Mouse (Mus musculus) thymus, postnatal 14 days (tissue): ENCODE data around the gene Satb2.

Experiments
- DNase-seq: peaks from one replicate; pipeline ENCODE4 v3.0.0; 2021

Satb2 gene

DNA sequence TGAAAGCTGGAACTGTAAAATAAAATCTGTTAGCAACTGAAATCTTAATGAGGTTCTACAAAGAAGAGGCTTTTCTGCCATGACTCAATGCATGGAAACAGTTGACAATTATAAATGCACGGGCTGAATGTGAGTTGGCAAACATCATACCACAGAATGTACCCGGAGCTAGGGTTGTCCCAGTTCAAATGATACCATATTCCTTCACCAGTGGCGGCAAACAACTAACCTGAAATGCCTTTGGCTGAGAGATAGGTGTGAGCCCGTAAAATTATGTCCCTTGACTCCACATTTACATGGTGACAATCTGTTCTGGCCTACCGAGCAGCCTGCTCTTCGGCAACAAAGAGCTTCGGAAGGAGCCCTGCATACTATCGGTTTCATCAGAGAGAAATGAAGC is 58.0 kb downstream of the Satb2 start:
- DNase-seq = no peak

DNA sequence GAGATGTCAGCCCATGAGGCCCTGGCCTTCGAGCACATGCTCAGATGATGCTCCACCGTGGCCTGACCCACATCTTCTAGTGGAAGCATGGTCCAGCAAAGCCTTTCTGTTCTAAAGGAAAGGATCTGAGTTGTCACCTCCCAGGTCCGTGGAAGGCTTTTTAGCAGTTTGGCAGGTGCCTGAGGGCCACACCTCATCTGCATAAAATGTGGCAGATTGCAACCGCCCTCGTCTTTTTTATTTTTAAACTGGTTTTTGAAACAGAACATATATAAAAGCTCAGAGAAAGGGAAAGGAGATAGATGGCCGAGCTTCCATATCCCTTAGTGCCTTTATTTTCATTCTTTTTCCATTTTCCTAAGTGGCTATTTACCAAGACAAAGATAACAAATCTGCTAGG is 64.2 kb downstream of the Satb2 start:
- DNase-seq = no peak

DNA sequence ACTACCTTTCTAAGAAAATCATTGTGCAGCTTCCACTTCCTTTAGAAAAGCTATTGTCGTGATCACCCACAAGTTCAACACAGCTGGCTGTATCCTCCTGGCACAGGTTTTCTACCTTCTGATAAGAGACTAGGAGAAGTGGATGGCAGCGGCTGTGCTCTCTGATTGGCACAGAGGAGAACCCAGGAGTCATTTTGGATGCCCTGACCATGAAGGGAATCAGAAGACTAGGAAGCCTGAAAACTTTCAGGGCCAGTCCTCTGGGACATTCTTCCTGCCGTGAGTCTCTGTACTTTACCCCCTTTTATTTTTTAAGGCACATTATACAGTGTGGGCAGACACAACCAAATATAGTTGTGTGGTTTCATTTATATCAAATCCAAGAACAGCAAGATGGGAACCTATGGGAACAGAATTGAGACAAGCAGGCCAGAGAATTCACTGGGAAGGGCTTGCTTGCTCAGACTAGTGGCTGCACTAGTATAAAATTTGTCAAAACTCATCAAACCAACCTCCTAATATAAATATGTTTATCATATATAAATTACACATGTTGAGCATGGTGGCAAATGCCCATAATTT is 77.7 kb downstream of the Satb2 start:
- no peak for DNase-seq

DNA sequence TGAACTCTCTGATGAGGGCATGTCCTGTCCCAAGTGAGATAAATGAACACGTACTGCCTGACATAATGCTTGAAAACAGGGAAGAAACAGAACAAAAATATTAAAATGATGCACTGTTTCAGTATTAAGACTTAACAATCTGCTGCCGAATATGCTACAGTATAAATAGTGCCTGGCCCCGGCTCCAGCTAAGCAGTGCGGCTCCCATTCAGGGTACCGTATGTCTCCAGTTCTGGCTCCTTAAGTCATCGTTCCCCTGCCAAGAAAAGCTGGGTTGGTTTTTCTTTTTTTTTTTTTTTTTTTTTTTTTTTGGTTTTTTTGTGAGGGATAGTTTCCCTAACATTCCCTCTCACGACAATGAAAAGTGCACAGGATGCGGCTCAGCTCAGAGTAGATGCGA is 78.3 kb downstream of the Satb2 start:
- no peak for DNase-seq

DNA sequence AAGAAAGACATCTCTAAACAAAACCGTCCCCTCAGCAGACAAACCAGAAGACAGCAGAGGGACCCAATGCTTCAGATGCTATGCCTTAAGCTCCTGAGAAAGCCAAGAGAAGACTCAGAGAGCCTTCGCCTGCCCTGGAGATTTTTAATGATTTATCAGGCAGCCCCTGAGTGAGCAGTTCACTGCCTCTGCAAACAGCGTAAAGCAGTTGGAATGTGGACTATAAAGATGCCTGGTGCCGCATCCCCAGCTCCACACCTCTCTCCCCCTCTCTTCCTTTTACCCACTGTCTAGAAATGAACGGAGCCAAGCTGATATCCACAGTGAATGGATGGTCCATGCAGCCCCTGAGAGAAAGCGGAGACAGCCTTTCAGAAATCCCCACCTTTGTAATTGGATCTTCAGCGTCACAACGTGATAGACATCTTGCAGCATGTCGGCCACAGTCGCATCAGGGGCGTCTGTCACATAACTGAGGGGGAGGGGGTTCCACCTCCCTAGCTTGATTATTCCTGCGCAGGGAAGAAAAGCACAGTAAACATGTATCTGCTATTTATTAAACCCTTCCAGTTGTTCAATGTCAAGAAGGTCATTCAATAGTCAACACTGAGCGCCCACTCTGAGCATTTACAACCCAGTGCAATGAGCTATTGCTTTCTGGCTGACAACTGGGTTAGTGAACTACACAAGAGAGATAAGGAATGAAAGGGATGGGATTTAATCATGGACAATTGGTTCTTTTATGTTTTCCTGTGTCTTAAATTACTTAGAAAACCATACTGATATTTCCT is 79.6 kb downstream of the Satb2 start:
- no peak for DNase-seq

DNA sequence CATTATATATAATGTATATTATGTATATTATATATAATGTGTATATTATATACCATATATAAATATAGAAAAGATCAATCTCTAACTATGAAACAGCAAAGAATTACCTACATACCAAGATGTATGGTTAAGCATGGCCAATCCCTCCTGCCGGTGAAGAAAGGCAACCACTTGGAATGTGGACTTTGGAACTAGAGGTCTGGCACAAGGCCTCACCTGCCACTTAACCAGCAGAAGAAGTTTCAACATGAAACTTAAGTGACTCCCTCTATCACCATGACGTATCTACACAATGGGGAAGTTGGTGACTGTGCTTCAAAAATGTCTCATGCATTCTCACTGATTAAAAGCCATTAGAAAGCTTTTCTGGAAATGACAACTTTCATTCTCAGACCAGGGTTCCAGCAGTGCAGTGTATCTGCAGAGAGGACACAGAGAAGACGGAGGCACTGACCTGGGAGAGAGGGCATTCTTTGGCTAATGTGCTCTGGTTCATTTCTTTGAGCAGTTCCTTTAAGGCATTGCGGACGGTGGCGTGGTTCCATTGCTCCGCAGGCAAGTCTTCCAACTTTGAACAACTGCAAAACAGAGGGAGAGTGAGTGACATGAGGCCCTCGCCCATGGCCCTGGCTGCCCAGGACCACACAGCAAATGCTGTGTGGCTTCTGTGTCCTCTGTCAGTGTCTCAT is 80.8 kb downstream of the Satb2 start:
- DNase-seq = no peak

DNA sequence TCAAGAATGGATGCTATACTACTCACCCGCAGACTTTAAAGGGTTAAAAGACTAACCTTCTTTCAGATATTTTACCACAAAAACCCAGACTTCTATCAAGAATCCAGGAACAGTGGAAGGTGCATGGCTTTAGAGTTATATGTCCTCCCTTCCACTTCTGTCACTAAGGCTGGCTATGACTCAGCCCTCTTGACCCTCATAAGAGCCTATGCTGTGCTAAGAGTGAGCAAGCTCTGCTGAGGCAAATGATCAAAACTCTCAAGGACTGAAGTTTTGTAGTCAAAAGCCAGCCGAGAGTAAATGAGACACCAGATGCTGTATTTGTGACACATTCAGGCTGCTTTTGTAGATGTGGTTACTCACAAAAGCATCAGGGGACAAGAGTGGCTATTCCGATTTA is 81.8 kb downstream of the Satb2 start:
- DNase-seq = no peak

DNA sequence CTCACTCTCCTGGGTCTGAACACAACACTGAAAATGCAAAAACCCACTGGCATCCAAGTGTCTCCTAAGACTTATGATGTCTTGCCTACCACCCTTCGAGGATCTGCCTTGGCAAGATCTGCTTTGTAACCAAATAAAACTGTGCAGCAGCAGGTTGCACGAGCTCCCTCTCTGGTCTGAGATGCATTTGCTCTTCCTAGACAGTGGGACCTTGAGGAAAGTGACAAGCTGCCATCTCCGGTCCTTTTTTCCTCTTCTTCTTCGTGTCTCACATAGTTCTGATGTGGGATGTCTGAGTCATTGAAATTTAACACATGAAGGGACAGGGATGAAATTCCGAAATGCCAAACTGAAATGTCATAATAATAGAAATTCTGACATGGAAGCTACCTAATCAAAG is 85.7 kb downstream of the Satb2 start:
- no peak for DNase-seq

DNA sequence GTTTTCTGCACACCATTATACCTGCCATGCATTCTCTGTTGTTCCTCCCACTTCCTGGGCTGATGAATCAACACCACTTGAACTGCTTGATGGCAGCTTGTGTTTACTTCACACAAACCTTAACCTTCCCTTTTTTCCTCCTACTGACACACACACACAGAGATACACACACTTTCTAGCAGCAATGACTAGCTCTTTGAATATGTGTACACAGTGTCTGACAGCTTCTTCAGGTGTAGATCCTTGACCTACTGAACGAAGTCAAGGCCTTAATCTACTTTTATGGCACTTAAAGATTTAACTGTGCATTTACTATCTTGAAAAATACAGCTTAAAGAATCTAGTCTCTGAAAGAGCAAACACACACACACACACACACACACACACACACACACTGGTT is 89.5 kb downstream of the Satb2 start:
- DNase-seq = no peak

DNA sequence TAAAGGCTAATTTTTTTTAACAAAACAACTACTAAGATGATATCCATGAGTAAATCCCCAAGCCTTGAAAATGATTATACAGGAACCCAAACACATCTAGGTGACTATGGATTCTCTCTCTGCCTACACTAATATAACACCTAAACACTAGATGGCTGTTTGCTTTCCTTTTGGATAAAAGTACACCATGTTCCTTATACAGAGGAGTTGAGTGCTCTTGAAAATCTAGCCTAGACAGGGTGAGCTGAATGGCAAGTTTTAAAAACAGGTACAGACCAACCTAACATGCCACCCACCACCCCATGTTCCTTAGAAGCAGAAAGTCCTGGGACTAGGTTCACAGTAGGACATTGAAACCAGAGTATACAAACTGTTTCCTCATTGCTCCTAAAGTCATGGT is 90.9 kb downstream of the Satb2 start:
- DNase-seq = no peak

DNA sequence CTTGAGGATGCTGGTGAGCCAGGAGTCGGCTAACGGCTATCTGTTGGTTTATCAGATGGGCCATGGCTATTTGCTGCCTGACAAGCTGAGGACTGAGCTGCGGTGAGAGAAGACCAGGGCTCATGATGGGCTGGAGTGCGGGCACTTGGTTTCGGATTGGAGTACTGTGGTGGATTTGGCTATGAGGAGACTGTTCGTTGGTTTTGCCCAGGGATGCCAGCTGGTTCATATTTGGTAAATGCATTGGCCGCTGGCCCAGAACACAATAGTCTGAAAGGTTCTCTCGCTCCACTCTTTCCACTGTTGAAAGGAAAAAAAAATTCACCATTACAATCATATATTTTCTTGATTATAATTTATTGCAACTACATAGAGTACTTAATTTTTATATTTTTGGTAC is 107.0 kb downstream of the Satb2 start:
- no peak for DNase-seq

DNA sequence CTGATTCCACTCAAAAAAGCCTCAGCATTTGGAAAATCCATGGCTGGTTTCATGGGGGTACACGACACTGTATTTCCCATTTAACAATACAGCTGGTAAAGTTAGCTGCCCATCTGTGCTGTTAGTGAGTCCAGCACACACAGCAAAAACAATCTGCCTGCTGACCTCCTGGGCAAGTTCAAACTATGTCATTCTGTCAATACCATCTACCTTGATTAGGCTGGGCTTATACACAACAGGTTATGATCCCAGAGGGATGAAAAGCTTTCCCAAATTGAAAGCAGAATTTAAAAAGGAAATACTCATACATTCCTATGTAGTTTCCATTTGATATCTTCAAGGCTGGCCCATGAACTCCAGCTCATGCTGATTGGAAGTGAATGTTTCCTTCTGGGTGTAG is 113.2 kb downstream of the Satb2 start:
- DNase-seq = no peak

DNA sequence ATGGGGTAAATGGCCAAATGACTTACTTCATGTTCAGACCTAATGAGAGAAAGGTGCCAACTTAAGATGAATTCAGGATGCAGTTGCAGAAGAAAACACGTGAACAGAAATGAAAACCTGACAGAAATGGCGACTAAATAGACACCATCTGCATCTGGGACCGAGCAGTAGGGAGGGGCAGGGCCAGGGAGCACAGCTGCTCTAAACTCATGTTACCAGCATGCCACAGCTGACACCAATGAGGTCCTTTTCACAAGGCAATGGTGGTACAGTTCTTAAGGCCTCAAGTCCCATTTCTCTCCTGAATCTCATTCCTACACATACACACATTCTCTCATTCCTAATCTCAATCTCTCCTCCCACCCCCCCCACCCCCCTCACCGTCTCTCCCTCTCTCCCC is 115.7 kb downstream of the Satb2 start:
- DNase-seq = no peak

DNA sequence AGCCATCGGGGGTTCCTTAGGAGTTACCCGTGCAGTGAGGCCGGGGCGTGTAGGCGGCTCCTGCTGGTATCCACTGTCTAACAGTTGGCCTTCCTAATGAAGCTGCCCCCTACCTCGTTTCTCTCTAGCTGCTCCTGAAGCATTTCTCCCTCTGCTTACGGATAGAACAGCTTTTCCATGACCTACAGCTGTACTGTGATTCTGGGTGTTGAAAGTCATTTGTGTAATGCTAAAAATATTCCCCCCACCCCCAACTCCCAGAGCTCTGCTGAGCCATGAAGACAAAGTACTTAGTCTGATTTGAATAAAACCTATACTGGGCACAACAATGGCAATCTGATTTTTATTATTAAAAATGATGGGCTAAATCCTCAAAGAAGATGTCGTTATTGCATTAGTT is 121.2 kb downstream of the Satb2 start:
- DNase-seq = no peak

DNA sequence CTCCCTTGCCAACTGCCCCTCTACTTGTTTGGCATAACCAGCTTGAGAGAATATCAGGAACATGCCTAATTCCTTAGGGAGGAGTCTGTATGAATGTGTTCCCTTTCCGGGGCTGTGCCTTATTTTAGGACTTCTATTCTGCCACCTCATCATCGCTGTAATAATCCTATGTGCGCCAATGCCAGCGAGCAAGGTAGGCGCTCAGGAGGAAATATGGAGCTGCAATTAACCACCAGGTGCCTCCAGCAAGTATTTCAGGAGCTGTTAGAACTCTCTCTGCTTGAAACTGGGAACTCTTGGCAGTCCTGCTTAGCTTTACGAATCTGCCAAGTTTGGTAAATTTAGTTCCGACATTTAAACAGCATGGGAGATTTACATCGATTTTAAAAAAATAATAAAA is 128.0 kb downstream of the Satb2 start:
- no peak for DNase-seq

DNA sequence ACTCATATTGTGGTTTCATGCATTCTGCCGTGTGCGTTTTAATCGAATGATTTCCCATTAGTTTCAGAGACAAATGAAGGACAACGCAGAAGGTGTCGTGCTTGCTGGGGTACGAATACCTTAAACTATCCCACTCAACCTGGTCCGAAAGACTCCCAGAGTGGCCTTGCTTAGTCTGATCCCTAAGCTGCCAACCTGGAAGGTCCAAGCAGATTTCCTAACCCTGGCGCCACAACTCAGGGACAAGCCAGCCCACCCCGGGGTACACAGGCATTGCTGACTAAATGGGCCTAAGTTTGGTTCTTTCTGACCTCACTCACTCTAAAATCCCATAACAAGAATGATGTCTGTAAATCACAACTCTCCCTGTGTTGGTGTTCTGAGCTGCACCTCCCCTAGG is 132.1 kb downstream of the Satb2 start:
- DNase-seq = no peak

DNA sequence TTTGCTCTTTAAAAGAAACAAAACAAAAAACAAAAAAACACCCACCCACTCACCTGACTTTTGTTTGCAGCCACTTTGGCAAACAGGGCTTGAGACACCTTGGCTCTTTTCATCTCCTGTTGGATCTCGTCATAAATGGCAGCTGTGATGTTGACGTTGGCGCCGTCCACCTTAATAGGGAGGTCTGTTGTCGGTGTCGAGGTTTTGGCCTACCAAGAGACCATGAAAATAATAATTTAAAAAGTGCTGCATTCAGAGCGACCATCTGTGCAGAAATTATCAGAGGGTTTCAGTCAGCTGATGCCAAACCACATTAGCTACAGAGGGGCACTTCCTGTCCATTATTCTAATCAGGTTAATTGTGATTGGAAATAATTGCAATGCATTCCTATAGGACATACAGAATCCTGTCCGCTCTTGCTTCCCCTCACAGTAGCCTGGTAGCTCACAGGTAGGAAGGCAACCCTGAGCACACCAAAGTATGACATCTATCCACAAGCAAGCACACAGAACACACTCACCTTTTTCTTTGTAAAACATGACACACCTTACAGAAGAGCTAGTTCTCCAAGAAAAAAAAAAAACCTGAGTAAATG is 132.8 kb downstream of the Satb2 start:
- no peak for DNase-seq

DNA sequence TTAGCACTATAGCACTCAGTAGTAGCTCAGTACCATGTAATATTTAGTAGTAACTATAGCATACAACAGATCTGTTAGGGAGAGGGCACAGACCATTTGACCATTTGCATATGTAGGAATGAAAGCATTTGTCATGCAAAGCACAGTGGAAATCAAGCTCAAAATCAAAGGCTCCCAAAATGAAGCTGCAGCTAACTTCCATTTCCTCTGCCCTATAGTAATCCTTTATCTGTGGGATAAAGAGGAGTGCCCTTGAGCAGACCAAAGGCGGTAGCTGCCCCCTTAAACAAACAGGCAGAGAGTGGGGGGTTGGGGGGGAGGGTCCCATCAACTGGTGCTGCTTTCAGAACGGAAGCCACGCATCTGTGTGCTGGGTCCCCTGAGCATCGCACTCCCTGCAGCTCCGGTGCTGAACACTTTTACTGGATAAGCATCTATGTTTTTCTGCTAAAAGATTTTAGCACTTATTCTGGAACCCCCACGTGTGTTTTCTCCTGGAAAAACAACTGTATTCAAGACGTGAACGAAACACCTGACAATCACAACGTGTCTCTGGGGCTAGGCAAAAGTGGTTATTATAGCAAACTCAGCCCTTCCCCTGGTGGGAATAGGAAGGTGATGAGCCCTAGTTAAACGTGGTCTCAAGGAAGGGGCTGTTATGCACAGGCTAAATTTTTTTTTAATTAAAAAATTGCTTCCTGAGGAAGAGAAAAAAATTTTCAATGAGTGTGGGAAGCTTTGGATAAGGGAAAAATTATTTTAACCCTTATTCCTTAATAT is 133.7 kb downstream of the Satb2 start:
- DNase-seq = no peak

DNA sequence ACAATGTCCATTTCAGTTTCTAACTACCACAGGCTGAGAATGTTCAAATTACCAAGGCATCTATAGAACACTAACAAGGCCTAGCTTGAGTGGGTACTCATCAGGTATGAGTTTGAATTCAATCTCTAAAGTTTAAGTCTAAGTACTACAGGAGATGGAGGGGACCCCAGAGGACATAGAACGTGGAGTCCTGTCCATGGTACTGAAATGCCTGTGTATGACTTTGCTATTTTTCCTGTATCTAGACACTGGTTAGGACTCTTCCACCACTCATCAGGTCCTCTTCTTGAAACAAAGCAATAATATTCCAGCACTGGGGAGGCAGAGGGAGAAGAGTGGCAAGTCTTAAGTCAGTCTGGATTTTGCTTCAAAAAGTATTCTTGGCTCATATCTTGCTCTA is 139.5 kb downstream of the Satb2 start:
- DNase-seq = no peak

DNA sequence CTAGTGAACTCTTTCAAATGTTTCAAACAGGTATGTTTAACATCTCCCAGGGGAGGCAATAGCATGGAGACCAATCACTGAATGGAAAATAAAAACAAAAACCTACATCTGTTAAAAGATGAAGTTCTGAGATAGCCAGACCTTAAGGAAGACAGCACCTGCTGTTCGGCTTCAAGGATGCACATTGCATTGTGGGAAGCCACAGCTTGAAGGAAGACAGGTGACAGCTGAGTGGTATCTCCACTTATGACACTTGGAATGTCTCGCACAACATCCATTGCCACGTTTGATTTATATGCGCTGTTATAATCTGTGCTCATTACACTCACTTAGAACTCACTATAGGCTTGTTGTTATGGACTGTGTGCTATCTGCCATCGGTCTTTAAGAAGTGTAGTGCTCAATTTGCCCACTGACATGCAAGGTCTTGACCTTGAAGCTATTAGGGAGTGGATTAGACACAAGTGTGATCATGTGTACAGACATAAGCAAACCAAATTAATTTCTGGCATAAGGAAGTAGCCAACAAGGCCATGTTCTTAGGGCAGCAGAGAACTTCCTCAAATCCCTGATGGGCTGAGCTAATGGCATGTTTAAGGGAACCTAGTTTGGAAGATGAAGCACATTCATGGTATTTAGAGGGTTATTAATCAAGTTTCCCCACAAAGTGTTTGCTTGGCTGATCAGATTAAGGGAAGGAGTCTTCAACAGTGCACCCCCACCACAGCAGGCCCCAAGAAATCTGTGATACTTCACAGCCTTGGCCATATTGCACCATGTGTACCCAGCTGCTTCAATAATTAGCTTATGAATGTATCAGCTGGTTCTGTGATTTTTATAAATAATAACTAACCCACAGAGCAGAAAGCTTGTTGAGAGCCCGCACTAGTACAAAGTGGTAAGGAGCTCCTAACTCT is 144.2 kb downstream of the Satb2 start:
- no peak for DNase-seq

DNA sequence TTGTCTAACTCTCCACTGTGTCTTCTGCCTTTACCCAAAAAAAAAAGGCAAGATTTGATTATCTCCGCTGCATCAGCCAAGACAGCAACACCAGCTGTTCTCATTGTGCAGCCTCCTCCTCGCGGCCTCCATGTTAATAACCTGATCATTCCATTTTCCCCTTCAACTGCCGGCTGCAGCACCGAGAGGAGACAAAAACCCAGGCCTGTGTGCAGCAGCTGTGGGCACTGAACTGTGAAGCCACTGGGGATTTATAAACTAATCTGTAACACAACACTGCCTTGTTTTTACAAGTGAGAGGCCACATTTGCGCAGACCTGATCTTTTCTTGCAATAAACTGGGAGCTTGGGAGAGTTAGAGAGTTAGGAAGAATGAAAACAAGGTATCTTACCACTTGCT is 145.1 kb downstream of the Satb2 start:
- no peak for DNase-seq

DNA sequence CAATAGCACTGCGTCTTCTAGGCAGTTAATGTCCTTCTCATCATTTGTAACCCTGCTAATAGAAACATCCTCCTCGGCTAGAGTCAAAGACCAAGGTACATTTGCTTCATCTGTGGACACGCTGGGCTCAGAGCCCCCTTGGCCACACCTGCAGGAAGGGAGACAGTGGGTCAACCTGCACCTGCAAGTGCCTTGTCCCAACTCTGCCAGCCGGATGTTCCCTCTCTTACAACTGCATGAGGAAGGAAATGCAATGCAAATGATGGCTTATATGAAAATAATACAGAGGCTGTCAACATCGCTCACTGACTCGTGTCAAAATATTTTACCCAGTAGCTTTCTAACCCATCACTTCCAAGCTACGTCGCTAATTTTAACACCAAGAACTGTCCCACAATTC is 145.7 kb downstream of the Satb2 start:
- no peak for DNase-seq
